Mouse (Mus musculus) lung, postnatal 14 days (tissue): ENCODE measurements at regions not wholly inside any gene's neighbourhood (a gene's known extent, or its start where the extent isn't known, plus 50 kb on each side); places are given as distances from the start of the nearest gene placed in this dataset.

ENCODE experiments used
- DNase-seq: peaks from one replicate; pipeline ENCODE4 v3.0.0; 2021

DNA sequence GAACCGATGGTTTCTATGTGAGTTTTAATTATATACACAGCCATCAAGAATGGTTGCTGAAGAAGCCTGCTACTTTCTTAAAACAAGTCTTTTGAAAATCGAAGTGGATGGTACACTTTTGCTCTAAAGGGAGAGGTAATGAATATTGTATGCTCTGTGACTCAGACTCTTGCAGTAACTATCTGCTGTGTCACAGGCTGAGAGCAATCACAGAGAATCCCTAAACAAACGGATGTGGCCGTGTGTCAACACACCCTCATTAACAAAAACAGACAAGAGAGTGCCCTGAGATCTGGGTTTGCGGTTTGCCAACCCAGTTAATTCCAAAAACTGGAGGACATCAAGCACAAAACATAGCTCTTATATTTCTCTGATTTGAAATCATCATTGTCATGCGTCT lies 292.1 kb upstream of the Mmadhc start:
- no peak for DNase-seq

DNA sequence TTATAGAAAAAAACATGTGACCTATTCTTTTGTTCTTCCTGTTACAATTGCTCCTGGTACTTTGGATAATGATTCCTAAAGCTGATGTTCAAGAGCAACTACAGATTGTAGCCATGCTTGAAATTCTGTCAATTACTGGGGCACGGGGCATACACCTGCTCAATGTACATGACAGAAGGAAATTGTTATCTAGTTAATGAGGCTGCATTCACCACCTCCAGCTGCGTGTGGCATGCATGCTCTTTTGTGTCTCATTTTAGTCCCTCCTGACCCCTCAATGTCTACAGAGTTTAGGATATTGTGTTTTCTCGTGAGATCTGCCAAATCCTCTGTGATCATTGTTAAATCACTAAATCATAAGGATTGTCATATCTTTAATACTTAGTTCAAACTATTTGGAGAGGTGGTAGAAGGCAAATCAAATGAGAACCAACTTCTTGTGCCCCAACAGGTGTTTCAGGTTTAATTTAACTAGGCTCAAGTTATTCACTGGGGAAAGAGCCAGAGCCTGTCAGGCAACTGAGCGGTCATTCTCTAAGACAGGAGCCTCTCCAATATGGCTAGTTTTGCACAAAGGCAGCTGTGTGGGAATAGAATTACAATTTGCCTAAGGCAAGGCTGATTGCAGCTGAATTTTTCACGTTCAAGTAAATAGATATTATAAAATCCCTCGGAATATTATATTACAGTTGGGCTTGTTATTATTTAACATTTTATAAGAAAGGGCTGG lies 289.9 kb upstream of the Mmadhc start:
- DNase-seq: no peak

DNA sequence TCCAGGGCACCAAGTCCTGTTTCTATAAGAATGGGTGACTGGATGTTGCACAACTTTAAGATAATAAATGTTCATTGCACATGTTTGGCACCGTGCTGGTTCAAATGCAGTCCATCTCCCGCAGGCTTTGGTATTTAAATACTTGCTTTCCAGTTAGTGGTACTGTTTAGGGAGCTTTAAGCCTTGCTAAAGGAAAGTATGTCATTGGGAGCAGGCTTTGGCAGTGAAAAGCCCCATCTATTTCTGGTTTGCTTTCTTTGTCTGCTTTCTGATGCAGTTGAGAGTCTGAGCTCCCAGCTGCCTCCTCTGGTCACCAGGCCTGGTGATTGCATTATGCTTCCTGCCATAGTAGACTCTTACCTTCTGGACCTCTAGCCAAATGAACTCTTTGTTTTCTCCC lies 283.0 kb upstream of the Mmadhc start:
- DNase-seq: no peak

DNA sequence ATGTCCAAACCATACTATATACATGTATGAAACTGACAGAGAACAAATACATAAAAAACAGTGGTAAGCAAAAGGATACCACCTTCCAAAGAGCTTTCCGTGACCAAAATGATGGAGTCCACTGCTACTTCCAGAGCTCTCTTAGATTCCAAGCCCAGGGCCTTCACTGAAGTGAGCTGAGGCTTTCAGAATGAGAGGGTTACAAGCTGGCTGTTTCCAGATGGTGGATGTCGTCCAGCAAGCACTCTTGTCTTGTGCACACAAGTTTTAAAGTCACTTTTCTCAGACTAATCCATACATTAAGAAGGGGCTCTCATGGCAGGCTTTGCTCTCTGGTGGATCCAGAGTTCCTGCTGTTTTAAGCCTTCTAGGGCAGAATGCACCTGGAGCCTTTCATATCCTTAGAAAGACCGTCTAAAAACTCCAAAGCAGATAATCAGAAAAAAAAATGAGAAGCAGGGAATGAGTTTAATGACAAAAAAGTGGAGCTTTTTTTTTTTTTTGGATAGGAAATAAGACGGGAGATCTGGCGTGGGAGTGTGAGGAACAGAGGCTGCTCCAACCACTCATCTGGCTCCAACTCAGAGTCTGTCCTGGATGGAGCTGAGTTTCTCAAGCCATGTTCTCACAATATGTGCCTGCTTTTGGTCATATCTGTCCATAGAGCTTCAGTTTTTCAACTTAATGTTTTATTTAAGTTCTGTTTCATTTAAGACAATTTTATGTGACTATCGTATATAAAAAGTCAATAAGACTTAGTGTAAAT lies 281.9 kb upstream of the Mmadhc start:
- no peak for DNase-seq

DNA sequence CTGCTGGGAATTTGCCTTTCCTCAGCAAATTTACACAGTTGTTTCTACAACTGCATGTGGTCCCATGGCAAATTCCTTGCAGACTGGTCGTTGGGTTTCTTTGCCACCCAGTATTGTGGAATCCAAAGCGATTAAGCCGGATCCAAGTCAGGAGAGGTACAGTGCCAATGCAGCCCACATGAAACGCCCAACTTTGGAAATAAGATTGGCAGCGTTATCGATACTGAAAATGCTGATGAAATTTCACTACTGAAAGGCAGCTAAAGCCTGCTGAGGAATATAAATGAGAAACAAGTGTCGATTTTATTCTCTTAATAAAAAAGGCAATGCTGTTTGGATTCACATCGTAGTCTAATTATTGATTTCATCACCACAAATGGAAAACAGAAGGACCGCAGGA lies 281.1 kb upstream of the Mmadhc start:
- DNase-seq: no peak

DNA sequence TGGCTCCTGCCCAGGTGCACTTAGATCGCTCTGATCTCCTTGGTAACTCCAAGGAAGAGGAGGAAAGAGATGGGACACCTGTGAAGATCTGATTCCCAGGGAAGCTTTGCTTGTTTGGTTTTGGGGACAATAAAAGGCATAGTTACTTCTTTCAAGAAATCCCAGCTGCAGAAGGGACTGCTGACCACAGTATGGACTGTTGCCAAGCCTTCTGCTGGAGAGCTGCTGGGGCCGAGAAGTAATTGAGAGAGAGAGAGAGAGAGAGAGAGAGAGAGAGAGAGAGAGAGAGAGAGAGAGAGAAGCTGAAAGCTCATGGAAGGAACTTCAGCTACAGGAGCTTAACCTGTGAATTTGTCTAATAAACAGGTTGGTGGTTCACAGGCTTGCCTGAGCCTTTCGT lies 276.9 kb upstream of the Mmadhc start:
- DNase-seq: no peak

DNA sequence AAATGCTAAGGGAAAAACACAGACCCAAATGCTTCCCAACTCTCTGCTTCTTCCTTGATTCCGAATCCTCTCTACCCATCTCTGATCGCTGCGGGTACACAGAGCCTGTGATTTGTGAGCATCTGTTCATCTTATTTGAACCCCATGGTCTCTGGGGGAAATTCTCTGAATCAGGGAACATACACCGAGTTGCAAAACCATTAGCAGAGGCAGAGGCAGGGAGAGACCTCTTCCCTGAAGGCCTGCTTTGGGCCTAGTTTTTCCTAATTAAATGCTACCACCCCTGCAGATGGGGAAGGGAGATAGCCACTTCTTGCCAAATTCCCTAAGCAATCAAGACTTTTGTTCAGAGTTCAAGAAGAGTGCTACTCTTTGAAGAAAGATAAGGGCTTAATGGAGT lies 274.4 kb upstream of the Mmadhc start:
- no peak for DNase-seq

DNA sequence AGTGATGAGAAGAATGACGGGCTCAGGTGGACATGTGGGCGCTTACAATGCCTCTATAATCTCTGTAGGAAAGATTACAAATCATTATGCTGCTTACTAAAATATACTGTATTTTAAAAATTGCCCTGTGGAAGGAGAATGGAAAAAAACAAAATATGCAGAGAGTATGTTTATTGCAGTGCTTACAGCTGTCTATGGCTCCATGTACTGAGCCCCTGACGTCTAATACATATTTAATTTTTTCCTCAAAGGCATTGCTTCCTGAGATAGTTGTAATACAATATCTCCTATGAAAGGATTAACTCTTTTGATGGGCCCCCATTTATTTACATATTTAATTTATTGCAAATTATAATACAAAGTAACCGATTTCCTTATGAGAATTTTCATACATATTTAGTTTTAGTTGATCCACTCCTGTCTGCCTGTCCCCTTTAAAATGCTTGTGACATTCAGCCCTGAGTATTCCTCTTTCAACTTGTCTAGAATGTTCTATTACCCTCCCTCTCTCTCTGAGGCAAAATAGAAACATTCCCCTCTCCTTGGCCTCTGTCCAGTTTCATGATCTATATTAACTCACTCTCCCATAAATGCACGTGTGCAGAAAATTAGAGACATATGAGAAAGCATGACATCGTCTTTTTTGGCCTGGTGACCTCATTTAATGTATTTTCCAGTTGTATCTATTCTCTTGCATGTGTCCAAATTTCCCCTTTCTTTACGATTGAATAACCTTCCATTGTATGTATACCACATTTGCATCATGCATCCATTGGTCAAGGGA lies 273.1 kb upstream of the Mmadhc start:
- DNase-seq: no peak

DNA sequence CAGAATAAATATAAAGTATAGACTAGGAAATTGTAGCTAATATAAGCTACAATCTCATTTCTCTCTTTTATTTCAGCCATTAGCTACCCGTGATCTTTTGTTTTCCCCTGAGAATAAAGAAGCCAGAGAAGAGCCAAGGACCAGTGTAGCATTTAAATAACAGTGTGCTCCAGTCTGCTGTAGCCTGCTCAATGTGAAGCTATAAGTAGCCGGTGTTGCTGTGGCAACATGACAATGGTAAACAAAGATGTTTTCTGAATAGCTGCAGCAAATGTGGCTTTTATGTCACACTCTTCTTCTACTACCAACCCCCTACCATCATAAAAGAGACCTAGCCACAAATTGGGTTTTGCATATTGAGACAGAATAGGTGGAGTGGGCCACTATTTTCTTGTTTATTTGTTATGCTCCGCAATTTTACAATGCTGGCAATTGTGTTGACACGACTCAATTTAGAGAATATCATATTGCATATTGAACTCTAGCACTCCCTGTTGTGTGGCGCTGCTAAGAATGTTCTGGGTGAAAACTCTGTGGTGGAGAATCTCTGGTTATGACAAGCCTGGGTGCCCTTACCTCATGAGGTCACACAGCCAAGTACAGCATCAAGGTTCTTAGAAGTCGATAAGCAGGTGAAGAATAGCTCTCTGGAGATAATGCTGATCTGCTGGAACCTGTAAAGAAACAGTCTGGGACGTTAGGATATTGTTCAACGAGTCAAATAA lies 272.3 kb upstream of the Mmadhc start:
- DNase-seq: no peak

DNA sequence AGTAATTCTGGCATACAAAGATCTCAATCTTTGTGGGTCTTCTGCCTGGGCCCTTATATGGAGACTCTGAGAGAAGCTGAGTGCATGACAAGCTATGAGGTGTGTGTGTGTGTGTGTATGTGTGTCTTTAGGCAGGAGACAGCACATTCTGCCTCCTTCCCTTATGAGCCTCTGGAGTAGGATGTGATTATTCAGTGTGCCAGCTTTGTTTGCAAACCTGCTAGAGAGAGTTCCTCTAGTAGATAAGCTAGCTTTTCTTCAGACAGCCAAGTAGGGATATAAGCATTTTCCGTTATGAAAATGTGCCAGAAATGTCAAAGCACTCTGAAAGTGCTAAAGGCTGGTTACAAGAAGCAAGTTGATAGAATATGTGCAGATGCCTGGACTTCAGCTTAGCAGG lies 270.9 kb upstream of the Mmadhc start:
- no peak for DNase-seq

DNA sequence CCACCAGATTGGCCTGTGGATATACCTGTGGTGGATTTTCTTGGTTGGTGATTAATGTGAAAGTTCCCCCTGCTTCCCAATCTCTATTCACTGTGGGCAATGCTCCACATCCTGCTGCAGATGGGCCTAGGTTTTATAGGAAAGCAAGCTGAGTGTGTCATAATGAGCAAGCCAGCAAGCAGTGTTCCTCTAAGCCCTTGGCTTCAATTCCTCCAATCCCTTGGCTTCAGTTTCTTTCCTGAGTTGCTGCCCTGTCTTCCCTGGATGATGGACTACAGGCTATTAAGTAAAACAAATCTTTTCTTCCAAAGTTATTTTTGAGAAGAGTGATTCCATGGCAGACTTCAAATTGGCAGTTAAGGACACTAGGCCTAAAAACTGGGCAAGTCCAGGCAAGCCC lies 257.4 kb upstream of the Mmadhc start:
- no peak for DNase-seq

DNA sequence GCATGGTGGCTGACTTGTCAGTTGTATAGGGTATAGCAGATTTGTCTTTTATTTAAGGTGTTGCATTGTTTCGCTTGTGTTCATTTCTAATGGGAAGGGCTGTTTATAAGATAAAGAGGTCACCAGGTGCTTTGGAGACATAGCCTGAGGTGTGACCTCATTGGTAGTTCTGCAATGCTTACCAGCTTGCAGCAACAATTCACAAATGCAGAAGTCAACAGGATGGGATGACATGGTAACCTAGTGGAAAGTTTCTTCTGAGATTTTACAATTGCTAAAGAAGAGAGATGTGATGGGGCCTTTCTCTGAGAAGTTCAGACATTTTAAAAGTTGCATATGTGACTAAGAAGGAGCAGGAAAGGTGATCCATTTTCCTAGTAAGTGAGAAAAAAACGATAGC lies 255.8 kb upstream of the Mmadhc start:
- DNase-seq: no peak

DNA sequence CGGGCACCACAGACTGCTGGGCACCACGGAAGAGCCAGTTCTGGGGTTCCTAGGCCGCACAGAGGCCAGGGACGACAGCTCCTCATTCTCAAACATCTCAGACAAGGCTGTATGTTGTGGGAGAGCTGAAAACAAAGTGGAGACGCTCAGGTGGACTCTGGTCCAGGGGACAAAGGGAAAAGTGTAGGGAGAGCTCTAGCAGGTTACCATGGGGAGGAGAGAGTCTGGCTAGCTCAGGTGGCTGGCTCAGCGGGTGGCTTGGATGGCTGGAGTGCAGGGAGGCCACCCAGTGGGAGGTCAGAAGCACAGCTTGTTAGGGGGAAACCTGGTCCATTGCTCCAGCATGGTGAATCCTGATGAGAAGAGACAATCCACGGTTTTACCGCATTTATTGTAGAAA lies 253.3 kb upstream of the Mmadhc start:
- no peak for DNase-seq

DNA sequence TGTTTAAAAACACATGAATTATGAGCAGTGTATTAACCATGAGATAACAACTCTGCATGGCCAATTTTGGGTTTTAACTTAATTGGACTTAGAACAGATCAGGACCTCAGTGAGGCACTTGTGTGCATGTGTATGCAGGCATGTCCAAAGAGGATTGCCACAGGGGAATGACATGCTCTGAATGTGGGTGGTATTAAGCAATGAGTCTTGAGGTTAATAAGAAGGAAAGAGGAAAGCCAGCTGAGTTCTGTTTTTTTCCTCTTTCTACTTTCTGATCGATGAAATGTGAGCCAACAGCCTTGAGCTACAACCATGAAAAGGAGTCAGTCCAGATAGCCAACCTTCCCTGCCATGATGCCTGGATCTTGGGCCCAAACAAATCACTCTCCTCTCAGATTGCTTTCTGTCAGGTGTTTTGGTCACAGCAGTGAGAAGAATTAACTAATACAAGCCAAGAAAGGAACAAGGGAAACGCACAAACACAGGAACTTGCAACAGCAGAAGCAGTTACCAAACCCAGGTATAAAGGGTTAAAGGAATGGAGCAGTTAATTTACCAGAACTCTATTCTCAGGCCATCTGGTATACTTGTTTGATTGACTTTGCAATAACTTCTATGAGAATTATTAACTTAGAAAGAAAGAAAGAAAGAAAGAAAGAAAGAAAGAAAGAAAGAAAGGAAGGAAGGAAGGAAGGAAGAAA lies 243.3 kb upstream of the Mmadhc start:
- no peak for DNase-seq

DNA sequence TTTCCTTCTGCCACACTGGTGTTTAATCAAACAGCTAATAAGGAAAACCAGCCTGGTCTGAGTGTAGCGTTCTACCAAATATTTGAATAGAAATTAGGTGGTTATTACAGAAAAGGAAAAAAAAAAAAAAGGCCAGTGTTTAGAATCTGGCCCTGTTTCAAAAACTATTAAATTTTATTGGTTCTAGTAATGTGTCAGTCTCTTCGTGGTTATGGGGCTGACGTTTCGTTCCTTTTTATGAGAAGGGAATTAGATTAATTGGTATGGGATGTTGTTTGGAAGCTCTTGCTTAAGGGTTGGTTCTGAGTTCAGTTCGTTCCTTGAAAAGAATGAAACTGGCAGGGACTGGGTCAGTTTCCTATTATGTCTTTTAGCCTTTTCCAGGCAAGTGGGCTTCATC lies 241.5 kb upstream of the Mmadhc start:
- no peak for DNase-seq

DNA sequence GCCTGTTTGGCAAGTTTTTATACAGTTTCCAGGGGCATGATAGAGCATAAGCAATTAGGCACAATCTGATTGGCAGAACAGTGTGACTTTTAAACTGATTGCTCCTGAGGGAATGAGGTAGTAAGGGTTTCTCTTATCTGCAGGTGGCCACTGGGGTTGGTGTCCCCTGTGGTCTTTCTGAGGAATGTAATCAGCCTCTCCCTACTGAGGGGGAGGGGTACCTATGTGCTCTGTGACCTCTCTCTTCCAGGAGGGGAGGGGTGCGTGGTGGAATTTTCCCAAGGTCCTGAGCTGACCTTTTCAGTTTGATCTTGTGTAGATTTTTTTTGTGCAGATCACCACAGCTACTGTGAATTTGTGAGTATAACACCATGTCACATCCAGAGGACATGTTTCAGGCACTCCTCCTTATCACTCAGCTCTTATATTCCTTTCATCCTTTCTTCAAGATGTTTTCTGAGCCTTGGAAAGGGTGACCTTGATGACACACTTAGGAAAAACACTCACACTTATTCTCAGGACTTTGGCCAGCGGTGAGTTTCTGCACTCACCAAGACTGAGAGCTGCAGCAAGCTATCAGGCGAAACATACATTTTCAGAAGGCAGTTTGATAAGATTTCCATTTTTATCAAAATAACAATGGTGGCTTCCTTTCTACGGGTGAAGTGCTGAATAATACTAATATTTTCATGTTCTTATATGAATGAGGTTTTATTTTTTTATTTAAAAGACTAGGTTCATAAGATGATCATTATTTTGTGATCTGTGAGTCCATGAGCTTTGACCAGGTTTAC lies 238.7 kb upstream of the Mmadhc start:
- no peak for DNase-seq

DNA sequence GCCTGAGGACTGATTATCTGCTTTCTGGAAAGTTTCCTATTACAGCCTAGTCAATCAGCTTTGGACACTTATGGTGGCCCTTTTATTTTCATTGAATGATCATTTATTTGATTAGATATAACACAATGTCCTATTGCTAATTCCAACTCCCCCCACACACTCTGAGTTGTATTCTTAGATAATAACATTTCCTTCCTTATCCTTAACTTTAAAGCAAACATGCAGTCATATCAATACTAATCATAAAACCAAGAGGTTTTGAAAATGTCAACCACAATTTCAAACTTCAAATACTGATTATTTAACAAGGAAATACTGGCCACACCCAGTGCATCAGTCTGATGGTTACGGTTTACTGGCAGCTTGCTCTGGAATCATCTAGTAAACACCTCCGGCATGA lies 237.1 kb upstream of the Mmadhc start:
- no peak for DNase-seq

DNA sequence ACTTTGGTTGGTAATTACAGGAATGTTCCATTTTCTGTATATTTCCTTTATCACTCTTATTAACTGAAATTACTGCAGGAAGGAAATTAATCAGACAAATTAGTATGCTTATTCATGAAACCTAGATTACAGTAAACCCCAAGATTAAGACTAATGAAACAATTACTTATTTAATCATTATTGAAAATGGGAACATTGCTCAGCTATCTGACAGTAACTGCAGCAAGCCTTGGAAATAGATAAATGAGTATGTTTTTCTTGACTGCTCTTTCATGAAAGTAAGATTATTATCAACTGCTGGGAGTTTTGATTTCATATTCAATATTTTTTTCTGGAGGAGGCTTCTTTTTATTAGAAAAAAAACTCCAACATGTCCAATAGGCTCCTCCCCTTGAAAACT lies 230.8 kb upstream of the Mmadhc start:
- no peak for DNase-seq

DNA sequence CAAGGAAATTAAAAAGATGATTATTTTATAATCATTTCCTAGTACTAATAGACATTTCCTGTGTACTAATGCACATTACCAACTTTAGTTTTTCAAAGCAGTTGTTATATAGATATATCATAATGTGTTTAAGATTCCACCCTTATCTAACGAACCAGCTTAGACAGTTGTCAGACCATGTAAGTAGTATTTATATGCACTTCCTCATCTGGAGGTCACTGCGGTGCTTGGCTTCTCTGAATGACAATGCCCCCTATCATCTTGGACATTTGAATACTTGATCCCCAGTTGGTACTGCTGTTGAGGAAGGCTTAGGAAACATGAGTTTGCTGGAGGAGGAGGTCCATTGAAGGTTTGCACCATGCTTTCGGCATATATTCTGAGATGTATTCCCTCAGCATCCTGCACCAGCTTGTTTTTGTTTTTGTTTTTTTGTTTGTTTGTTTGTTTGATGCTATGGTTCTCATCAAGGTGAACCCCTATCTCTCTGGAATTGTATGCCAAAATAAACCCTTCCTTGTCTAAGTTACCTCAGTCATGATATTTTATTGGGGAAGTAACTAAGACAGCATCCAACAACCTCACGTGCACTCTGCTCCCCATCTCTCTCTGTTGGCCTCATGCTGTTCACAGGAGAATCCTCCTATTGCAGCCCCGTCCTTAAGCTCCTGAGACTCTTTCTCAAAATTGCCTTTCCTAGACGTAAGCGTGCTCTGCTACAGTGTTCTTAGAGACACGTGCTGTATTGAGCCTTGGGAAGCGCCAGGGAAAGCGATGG lies 228.4 kb upstream of the Mmadhc start:
- DNase-seq: no peak

DNA sequence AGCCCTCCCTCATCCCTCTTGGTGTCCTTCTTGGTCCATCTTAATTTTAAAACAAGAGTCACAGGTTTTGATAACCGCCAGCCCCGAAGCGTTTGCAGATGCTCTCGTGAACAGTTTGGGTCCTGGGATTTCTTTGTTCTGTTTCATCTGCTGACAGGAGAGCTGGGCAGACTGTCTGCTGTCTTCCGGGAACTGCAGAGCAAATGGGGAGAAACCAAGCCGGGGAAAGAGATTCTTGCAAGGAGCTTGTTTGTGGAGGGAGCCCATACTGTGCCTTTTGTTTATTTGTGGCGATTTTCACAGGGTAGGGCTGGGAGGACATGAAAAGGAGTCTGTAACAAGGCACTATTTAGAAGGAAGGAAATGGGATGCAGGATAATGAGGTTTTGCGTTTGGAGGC lies 223.6 kb upstream of the Mmadhc start:
- DNase-seq: no peak

DNA sequence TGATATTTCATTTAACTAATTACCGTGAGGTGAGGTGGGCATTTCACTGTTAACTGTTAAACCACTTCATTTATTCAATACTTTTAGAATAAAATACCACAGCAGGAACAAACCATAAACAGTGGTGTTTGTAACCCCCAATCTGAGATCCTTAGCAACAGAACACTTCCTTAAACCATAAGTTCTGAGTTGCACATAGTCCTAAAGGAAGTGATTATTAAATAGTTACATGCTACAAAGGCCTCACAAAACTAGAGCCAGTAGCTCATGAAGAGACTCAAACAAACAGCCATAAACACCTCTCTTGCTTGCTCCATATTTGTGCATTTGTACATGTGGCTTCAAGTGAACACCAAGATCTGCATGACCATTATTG lies 222.5 kb upstream of the Mmadhc start:
- DNase-seq: no peak
